Mouse (Mus musculus): Measurements from ENCODE around the gene Zgpat.

Gene Zgpat

GRCm38 (mm10) chr2:181364860-181365596 is at the start of gene Zgpat, which contains the start of gene Arfrp1:
Zgpat (plus strand) TSS chr2:181364928.
Arfrp1 (minus strand) TSS chr2:181365404.
- DNase-seq (ENCODE audit: low spot score): peak; percentile 30

GRCm38 (mm10) chr2:181319248-181320102 is 45.3 kb upstream of the Zgpat start, which contains the start of gene Rtel1:
Rtel1 (plus strand) TSS chr2:181319739.
- peak; percentile 40 for DNase-seq (ENCODE audit: low spot score)

GRCm38 (mm10) chr2:181320103-181320499 is 44.6 kb upstream of the Zgpat start:
- no peak for DNase-seq (ENCODE audit: low spot score)

- DNase-seq (ENCODE audit: low spot score): no peak
Measured at GRCm38 (mm10) chr2:181322136-181322535, 42.6 kb upstream of the Zgpat start.

- DNase-seq (ENCODE audit: low spot score): no peak
Measured at GRCm38 (mm10) chr2:181326098-181326497, 38.6 kb upstream of the Zgpat start.

- no peak for DNase-seq (ENCODE audit: low spot score)
Measured at GRCm38 (mm10) chr2:181332542-181332941, 32.2 kb upstream of the Zgpat start.

GRCm38 (mm10) chr2:181334023-181334422 is 30.7 kb upstream of the Zgpat start:
- peak; percentile 85 for DNase-seq (ENCODE audit: low spot score)

GRCm38 (mm10) chr2:181340426-181340825 is 24.3 kb upstream of the Zgpat start:
- DNase-seq (ENCODE audit: low spot score): no peak

GRCm38 (mm10) chr2:181342766-181343165 is 22.0 kb upstream of the Zgpat start:
- DNase-seq (ENCODE audit: low spot score): no peak

- no peak for DNase-seq (ENCODE audit: low spot score)
Measured at GRCm38 (mm10) chr2:181356780-181357179, 7.9 kb upstream of the Zgpat start.

GRCm38 (mm10) chr2:181363946-181364345 is 782 bp upstream of the Zgpat start:
- DNase-seq (ENCODE audit: low spot score): no peak

- no peak for DNase-seq (ENCODE audit: low spot score)
Measured at GRCm38 (mm10) chr2:181364487-181364859, 255 bp upstream of the Zgpat start.

- no peak for DNase-seq (ENCODE audit: low spot score)
Measured at GRCm38 (mm10) chr2:181365655-181366075, 937 bp downstream of the Zgpat start.

- DNase-seq (ENCODE audit: low spot score): no peak
Measured at GRCm38 (mm10) chr2:181370001-181370400, 5.3 kb downstream of the Zgpat start.

GRCm38 (mm10) chr2:181375787-181376186 is 11.1 kb downstream of the Zgpat start:
- DNase-seq (ENCODE audit: low spot score): no peak

GRCm38 (mm10) chr2:181377230-181377629 is 12.5 kb downstream of the Zgpat start:
- DNase-seq (ENCODE audit: low spot score): no peak

GRCm38 (mm10) chr2:181378701-181379100 is 14.0 kb downstream of the Zgpat start:
- DNase-seq (ENCODE audit: low spot score): no peak

- no peak for DNase-seq (ENCODE audit: low spot score)
Measured at GRCm38 (mm10) chr2:181379778-181380177, 15.1 kb downstream of the Zgpat start, which contains the start of gene Lime1. Lime1 (plus strand) TSS chr2:181380078.

- DNase-seq (ENCODE audit: low spot score): no peak
Measured at GRCm38 (mm10) chr2:181380251-181380650, 15.5 kb downstream of the Zgpat start.

GRCm38 (mm10) chr2:181381107-181381506 is 16.4 kb downstream of the Zgpat start:
- no peak for DNase-seq (ENCODE audit: low spot score)

GRCm38 (mm10) chr2:181381631-181382306 is 17.0 kb downstream of the Zgpat start:
- no peak for DNase-seq (ENCODE audit: low spot score)

- DNase-seq (ENCODE audit: low spot score): no peak
Measured at GRCm38 (mm10) chr2:181384463-181384862, 19.7 kb downstream of the Zgpat start.

Data from layer of hippocampus, adult 9-10 months (tissue).